Mouse (Mus musculus) testis, adult 2 months (tissue): Measurements from ENCODE around the gene Itga5. TPM values are rescaled to one million over a fixed set of nuclear protein-coding genes. Genes with fewer than 3 reads are reported as not detected.

ENCODE experiments used
- H3K27ac ChIP-seq: fragments of 200-500 bp; 2 replicates; pipeline ENCODE4 v1.5.1; 2012; ENCODE audit warnings: low read depth, low read length; ENCODE audit not compliant: control insufficient read depth, insufficient read depth
- H3K27me3 ChIP-seq: fragments of 200-500 bp; 2 replicates; pipeline ENCODE4 v1.6.1; 2012; ENCODE audit warnings: mild to moderate bottlenecking, low read length, moderate library complexity; ENCODE audit not compliant: control insufficient read depth, insufficient read depth
- H3K36me3 ChIP-seq: fragments of 200-500 bp; 2 replicates; pipeline ENCODE4 v1.6.1; 2012; ENCODE audit warnings: mild to moderate bottlenecking, low read length; ENCODE audit not compliant: control insufficient read depth, insufficient read depth
- H3K4me1 ChIP-seq: fragments of 200-500 bp; 2 replicates; pipeline ENCODE4 v1.6.1; 2012; ENCODE audit warnings: low read length; ENCODE audit not compliant: control insufficient read depth, insufficient read depth
- H3K4me3 ChIP-seq: fragments of 200-500 bp; 2 replicates; pipeline ENCODE4 v1.5.1; 2012; ENCODE audit warnings: low read depth, mild to moderate bottlenecking, low read length, moderate library complexity, mixed read lengths; ENCODE audit not compliant: control insufficient read depth
- CTCF ChIP-seq: fragments of 200-500 bp; IDR thresholded peaks from 2 replicates; pipeline ENCODE4 v1.5.1; 2012; ENCODE audit warnings: low read depth, mild to moderate bottlenecking, inconsistent platforms, low read length, moderate library complexity; ENCODE audit not compliant: control insufficient read depth, insufficient read depth, insufficient replicate concordance
- POLR2A ChIP-seq: fragments of 200-500 bp; IDR thresholded peaks from 2 replicates; pipeline ENCODE4 v1.6.1; 2012; ENCODE audit warnings: low read depth, mild to moderate bottlenecking, inconsistent platforms, low read length, moderate library complexity; ENCODE audit not compliant: control insufficient read depth
- polyA plus RNA-seq: library from polyadenylated mRNA; depleted of rRNA; stranded (reverse); fragments of >200 nt; gene quantifications from 2 replicates; pipeline ENCODE4 v1.2.3, GENCODE M21; 2012

The Itga5 gene
- polyA plus RNA-seq, 1 experiment = 1.4 TPM

DNA sequence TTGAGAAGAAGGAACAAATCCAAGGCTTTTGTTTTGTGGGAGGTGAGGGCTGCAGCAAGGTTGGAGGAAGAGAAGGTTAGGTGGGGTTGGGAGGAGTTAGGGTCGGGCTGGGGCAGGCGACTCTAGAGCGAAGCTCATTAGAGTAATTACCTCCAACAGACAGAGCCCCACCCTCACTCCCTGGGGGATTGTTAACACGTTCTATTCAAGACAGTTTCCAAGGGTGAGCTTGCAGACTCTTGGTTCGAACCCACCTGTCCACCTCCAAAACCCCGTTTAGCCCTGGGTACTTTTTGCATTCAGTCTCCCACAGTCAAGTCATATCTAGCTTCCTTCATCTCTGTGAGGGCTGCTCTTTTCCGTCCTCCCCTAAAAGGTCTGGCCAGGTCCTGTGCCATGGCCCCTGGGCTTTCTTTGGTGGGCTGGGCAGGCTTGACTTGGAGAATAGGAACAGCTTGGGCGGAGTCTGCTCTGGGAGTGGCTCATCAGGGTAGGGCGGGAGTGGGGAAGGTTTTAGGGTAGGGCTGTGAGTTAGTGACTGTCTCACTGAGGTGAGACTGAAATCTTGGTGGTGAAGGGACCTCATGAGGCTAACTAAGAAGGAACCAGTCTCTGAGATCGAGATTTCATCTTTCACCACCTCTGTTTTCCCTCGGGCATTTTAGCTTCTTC is 29.4 kb downstream of the Itga5 start:
- no peak overlapping the region for H3K27ac ChIP-seq
- no peaks in the 10 kb centered on the region for H3K36me3 ChIP-seq
- TF ChIP-seq CTCF (no peak), POLR2A (no peak)
- peaks cover 12% of the 10 kb centered on the region for H3K4me1 ChIP-seq
- no peaks in the 10 kb centered on the region; the same call in 1 of the 2 replicates for H3K27me3 ChIP-seq
- H3K4me3 ChIP-seq = no peak overlapping the region

DNA sequence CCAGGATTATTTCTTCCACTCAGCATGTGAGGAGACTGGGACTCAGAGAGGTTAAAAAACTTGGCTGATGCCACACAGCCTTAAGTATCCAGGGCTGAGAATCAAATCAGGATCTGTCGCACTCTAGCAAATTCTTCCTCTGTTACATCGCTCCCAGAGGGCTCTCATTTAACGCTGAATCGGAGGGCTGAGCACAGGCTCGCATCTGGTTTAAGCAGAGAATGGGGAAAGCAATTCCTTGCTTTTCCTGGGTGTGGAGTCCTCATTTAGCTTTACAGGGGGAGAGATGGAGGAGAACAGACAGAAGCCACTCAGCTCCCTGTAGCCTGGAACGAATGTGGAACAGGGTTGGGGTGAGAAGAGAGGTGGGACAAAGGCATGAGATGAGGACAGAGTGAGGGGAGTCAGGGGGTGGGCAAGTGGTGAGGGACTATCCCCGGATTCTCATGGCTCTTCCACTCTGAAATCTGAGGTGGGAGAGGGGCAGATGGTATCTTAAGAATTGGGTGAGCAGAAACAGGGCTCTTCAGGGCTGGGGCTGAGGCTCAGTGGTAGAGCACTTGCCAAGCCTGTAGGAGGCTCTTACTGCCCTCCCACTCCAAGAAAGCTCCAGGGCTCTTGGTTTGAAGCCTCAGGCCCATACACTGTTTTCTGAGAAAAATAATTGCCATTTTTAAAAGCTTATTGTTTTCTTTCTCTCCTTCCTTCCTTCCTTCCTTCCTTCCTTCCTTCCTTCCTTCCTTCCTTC is 30.9 kb downstream of the Itga5 start:
- Histone ChIP-seq H3K27ac (no peak overlapping the region), H3K27me3 (no peaks in the 10 kb centered on the region; the same call in 1 of the 2 replicates), H3K36me3 (no peaks in the 10 kb centered on the region), H3K4me1 (peaks cover 12% of the 10 kb centered on the region), H3K4me3 (no peak overlapping the region)
- TF ChIP-seq CTCF = no peak
- TF ChIP-seq POLR2A = no peak

DNA sequence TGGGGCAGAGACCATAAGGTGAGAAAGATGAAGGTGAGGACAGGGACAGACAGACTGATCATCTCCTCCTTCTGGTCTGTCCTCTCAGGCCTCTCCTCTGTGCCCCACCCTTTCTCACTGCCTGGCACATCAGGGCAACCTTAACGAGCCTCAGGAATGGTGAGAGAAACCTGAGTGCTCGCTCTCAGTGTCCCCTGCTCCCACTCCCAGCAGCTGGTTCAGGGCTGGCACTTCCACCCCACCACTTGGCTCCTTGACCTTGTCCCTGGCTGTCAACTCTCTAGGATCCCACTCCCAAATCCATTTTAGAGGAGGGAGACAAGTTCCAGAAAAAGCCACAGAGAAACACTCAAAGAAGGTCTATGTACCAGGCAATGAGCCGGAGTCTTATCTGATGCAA is 31.5 kb downstream of the Itga5 start:
- Histone ChIP-seq H3K27ac (no peak overlapping the region), H3K27me3 (no peaks in the 10 kb centered on the region; the same call in 1 of the 2 replicates), H3K36me3 (no peaks in the 10 kb centered on the region), H3K4me3 (no peak overlapping the region), H3K4me1 (peaks cover 9% of the 10 kb centered on the region)
- TF ChIP-seq POLR2A (no peak), CTCF (no peak)

DNA sequence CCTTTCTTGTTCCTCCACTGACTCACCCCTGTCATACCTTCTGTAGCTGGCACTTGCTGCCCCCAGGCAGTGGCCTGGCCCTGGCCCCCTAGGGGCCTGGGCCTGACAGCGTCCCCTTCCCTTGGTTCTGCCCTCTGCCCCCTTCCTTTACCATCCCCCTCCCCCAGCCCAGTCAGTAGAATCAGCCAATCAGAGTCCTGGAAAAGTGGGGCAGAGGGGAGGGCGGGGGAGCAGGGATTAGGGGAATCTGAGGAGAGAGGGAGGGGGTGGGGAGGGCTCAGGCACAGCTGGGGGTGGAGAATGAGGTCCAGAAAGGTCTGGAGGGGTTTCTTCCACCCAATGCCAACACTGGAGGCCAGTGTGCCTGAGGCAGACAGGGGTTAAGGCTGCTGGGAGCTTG is 32.4 kb downstream of the Itga5 start:
- H3K4me1 ChIP-seq = peaks cover 3% of the 10 kb centered on the region
- TF ChIP-seq CTCF = no peak
- no peak for TF ChIP-seq POLR2A
- no peak overlapping the region for H3K4me3 ChIP-seq
- no peaks in the 10 kb centered on the region for H3K36me3 ChIP-seq
- no peaks in the 10 kb centered on the region for H3K27me3 ChIP-seq
- no peak overlapping the region for H3K27ac ChIP-seq

DNA sequence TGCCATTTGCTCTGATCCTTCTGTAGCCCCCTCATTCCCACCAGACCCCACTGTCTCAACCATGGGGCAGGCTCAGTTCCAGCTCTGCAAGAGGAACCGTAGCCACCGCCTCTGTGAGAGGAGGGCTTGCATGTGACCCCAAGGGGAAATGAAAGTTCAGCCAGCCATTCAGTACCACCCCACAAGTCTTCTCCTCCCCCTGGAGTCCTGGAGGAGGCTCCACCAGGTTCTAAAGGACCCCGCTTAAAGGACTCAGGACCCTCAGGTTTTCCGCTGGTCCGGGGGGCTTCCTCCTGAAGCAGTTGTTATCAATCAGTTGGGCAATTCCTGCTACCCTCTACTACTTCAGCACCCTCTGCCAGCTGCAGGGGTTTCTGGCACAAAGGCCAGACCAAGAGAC is 32.8 kb downstream of the Itga5 start:
- Histone ChIP-seq H3K4me1 (no peaks in the 10 kb centered on the region; the same call in 1 of the 2 replicates), H3K4me3 (no peak overlapping the region), H3K27me3 (no peaks in the 10 kb centered on the region), H3K27ac (no peak overlapping the region), H3K36me3 (no peaks in the 10 kb centered on the region)
- TF ChIP-seq CTCF (no peak), POLR2A (no peak)

DNA sequence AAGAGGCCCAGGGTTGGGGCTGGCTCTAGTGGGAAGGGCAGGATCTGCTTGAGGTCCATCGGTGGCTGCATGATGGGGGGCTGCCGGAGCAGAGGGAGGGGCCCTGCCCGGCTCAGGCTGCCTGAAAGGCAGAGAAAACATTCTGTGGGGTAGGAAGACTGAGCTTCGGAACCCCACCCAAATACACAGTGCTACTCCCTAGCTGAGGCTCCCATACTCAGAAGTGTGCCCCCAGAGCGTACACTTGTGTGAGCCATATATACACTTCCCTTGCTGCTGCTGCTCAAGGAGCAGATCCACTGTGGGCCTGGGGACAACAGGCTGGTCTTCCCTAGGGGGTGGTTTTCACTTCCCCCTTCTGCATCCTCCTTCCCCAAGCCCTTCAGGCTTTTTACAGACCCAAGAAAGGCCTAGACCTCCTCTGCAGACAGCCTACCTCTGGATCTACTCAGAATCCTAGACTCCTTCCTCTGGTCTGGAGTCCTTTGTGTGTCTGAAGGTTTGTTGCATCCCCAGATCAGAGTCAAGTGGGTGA is 33.4 kb downstream of the Itga5 start:
- no peaks in the 10 kb centered on the region; the same call in 1 of the 2 replicates for H3K4me1 ChIP-seq
- H3K4me3 ChIP-seq = no peak overlapping the region
- H3K27ac ChIP-seq = no peak overlapping the region
- no peaks in the 10 kb centered on the region for H3K27me3 ChIP-seq
- no peaks in the 10 kb centered on the region for H3K36me3 ChIP-seq
- TF ChIP-seq POLR2A = no peak
- TF ChIP-seq CTCF = no peak
